Mouse (Mus musculus) midbrain, embryonic 15.5 days (tissue): ENCODE results near the gene Rcan2. TPM values are rescaled to one million over a fixed set of nuclear protein-coding genes. Genes with fewer than 3 reads are reported as not detected.

Source experiments
- ATAC-seq: fragments of 200-750 bp; cut with Nextera tagmentation; replicated peaks from 2 replicates; pipeline ENCODE4 v1.8.0; 2017; ENCODE audit warnings: moderate TSS enrichment
- H3K27ac ChIP-seq: fragments of 300-500 bp; sonication (generic); 2 replicates; pipeline ENCODE4 v1.5.1; 2015; ENCODE audit warnings: mild to moderate bottlenecking, inconsistent platforms
- H3K27me3 ChIP-seq: fragments of 300-500 bp; sonication (generic); replicated peaks from 2 replicates; pipeline ENCODE4 v1.6.1; 2015; ENCODE audit warnings: inconsistent platforms
- H3K36me3 ChIP-seq: fragments of 300-500 bp; sonication (generic); replicated peaks from 2 replicates; pipeline ENCODE4 v1.6.1; 2015; ENCODE audit warnings: inconsistent platforms
- H3K4me1 ChIP-seq: fragments of 300-500 bp; sonication (generic); 2 replicates; pipeline ENCODE4 v1.6.1; 2015; ENCODE audit warnings: inconsistent platforms
- H3K4me2 ChIP-seq: fragments of 300-500 bp; sonication (generic); 2 replicates; pipeline ENCODE4 v1.6.1; 2015; ENCODE audit warnings: inconsistent platforms, mild to moderate bottlenecking, moderate library complexity
- H3K4me3 ChIP-seq: fragments of 300-500 bp; sonication (generic); 2 replicates; pipeline ENCODE4 v1.5.1; 2015; ENCODE audit warnings: mild to moderate bottlenecking, inconsistent platforms
- H3K9ac ChIP-seq: fragments of 300-500 bp; sonication (generic); 2 replicates; pipeline ENCODE4 v1.6.1; 2015; ENCODE audit warnings: mild to moderate bottlenecking, inconsistent platforms
- H3K9me3 ChIP-seq: fragments of 300-500 bp; sonication (generic); 2 replicates; pipeline ENCODE4 v1.6.1; 2016; ENCODE audit warnings: inconsistent platforms
- WGBS: fragments of 180-500 bp; shearing (Covaris S2); methylation state at CpG from one replicate; pipeline ENCODE4 v1.1.7; 2015; ENCODE audit warnings: mixed read lengths; 5-methylcytosine and 5-hydroxymethylcytosine counted together
- polyA plus RNA-seq: library from polyadenylated mRNA; unstranded; fragments of >200 nt; fragmentation: Nextera tagmentation; extraction: Ambion mirVana; gene quantifications from 2 replicates; pipeline ENCODE4 v1.2.1, GENCODE M21; 2015

Gene Rcan2
- polyA plus RNA-seq, 1 experiment from 2014 or later = 128 TPM

DNA sequence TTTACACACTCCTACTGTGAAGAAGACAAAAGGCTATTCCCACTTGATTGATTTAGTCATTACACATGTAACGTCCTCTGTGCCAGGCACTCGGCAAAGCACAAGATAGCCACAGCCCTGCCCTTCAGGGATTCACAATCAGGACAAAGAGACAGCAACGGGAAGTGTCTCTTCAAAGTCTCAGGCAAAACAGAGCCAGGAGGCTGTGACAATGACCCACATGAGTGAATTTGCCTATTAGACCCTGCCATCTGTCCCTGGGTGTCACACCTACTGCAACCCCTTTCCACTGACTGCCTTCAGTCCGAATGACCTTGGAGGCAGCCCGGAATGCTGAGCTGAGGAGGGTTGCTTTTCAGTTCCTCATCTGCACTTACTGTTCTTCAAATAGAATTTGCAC, 151.1 kb downstream of the Rcan2 start:
- H3K36me3 ChIP-seq = no peaks in the 10 kb centered on the region
- H3K4me2 ChIP-seq = peak overlapping the region; percentile 66
- peak overlapping the region; percentile 43 for H3K4me3 ChIP-seq
- H3K27me3 ChIP-seq = no peaks in the 10 kb centered on the region
- WGBS = 6% methylated on average over 5 of the region's 5 CpGs
- no peaks in the 10 kb centered on the region for H3K9me3 ChIP-seq
- H3K27ac ChIP-seq = peak overlapping the region; percentile 85
- peak overlapping the region; percentile 28 for H3K9ac ChIP-seq
- ATAC-seq = peak; percentile 31
- H3K4me1 ChIP-seq = peaks cover 26% of the 10 kb centered on the region

DNA sequence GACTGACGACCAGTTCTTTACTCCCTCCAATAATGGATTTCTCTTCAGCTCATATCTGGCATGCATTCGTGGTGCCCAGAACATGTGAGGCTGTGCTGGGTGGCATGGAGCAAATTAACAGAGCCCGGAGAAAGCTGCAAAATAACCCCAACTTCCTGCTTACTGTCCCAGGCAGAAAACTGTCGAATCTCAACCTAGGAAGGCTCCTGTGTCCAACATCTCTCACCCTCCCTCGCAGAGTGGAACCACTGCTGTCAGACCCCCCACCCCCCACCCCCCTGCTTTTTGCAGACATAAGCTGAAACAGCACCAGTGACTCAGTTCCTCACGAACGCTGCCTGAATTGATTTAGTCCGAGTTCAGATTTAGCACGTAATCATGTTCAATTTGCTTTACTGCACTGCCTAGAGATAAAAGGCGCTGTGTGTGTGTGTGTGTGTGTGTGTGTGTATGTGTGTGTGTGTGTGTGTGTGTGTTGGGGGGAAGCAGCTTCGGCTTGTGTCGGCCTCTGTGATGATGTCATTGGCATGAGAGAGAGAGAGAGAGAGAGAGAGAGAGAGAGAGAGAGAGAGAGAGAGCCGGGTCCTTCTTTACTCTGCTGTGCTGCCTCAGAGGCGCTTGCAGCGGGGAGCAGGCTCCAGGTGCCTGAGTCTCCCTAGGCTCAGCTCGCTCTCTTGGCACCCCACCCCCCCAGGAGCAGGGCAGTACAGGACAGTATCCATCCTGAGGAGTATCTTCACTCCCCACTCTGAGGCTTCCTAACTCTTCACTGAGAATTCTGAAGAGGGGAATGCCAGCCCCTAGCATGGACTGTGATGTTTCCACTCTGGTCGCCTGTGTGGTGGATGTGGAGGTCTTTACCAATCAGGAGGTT, 151.7 kb downstream of the Rcan2 start:
- Histone ChIP-seq H3K4me1 (peaks cover 26% of the 10 kb centered on the region), H3K36me3 (no peaks in the 10 kb centered on the region), H3K27ac (peak overlapping the region; percentile 85), H3K9me3 (no peaks in the 10 kb centered on the region), H3K4me2 (peak overlapping the region; percentile 66), H3K4me3 (peak overlapping the region; percentile 43), H3K27me3 (no peaks in the 10 kb centered on the region), H3K9ac (peak overlapping the region; percentile 48)
- 11% methylated on average over 15 of the region's 17 CpGs for WGBS
- peak; percentile 89 for ATAC-seq

DNA sequence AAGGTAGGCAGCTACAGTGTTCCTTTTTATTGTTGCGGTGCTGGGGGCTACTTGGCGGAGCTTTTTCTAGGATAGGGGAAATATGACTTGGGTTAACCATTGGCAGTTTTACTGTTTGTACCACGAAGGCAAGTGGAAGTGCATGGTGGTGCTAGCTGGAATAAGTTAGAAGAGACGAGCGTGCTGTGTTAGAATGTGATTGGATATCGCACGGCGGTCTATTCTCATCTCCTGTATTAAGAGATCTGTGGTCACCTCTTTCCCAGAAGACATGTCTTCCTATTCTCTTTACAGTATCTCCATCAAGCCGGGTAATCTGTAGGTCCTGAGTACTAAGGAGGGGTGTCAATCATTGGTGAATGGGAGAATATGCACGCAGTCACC, 152.4 kb downstream of the Rcan2 start:
- peaks cover 26% of the 10 kb centered on the region for H3K4me1 ChIP-seq
- H3K4me2 ChIP-seq = peak overlapping the region; percentile 66
- peak overlapping the region; percentile 43 for H3K4me3 ChIP-seq
- WGBS = 39% methylated on average over 10 of the region's 10 CpGs
- peak overlapping the region; percentile 48 for H3K9ac ChIP-seq
- peak overlapping the region; percentile 85 for H3K27ac ChIP-seq
- no peaks in the 10 kb centered on the region for H3K36me3 ChIP-seq
- peak; percentile 59 for ATAC-seq
- H3K9me3 ChIP-seq = no peaks in the 10 kb centered on the region
- no peaks in the 10 kb centered on the region for H3K27me3 ChIP-seq

- H3K4me3 ChIP-seq = no peak overlapping the region
- H3K36me3 ChIP-seq = no peaks in the 10 kb centered on the region
- H3K27me3 ChIP-seq = no peaks in the 10 kb centered on the region
- ATAC-seq = no peak
- no peak overlapping the region for H3K4me2 ChIP-seq
- WGBS = 81% methylated on average over 3 of the region's 3 CpGs
- no peak overlapping the region for H3K9ac ChIP-seq
- H3K27ac ChIP-seq = no peak overlapping the region
- H3K9me3 ChIP-seq = no peaks in the 10 kb centered on the region
- 0 out of 2 replicates have a peak, but pooled peaks cover 1% of the 10 kb centered on the region for H3K4me1 ChIP-seq
These were observed 158.6 kb downstream of the Rcan2 start for GRCm38 (mm10) chr17:43959797-43960196.

- ATAC-seq = no peak
- no peak overlapping the region for H3K4me3 ChIP-seq
- no peaks in the 10 kb centered on the region for H3K36me3 ChIP-seq
- no peaks in the 10 kb centered on the region for H3K9me3 ChIP-seq
- WGBS = 90% methylated on average over 10 of the region's 10 CpGs
- no peak overlapping the region for H3K4me2 ChIP-seq
- H3K9ac ChIP-seq = no peak overlapping the region
- no peaks in the 10 kb centered on the region for H3K27me3 ChIP-seq
- no peak overlapping the region for H3K27ac ChIP-seq
- H3K4me1 ChIP-seq = no peaks in the 10 kb centered on the region
These were observed 168.8 kb downstream of the Rcan2 start for GRCm38 (mm10) chr17:43969943-43970342.

DNA sequence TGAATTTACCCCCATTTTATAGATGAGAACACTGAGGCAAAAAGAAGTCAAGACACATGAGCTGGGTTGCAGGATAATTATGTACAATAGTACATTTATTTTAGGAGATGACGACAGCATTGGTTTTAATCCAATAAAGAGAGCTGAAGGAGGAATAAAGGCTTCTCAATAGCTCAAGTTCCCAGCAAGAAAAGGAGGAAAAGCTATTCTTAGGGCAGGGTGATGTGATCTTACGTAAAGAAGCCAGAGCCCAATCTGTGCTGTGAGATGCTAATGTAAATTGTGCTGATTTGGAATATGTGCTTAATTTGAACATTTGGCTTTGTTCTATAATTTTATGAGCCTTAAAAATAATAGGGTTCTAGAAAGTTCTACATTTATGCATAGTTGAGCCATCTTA, 176.4 kb downstream of the Rcan2 start:
- no peak overlapping the region for H3K9ac ChIP-seq
- no peaks in the 10 kb centered on the region for H3K36me3 ChIP-seq
- H3K4me1 ChIP-seq = no peaks in the 10 kb centered on the region
- H3K4me2 ChIP-seq = no peak overlapping the region
- H3K4me3 ChIP-seq = no peak overlapping the region
- ATAC-seq = no peak
- no peak overlapping the region for H3K27ac ChIP-seq
- 81% methylated on average over 2 of the region's 2 CpGs for WGBS
- no peaks in the 10 kb centered on the region for H3K9me3 ChIP-seq
- H3K27me3 ChIP-seq = no peaks in the 10 kb centered on the region

- Histone ChIP-seq H3K27ac (no peak overlapping the region), H3K9ac (no peak overlapping the region), H3K9me3 (no peaks in the 10 kb centered on the region), H3K4me2 (no peak overlapping the region), H3K4me1 (no peaks in the 10 kb centered on the region), H3K27me3 (no peaks in the 10 kb centered on the region), H3K4me3 (no peak overlapping the region), H3K36me3 (no peaks in the 10 kb centered on the region)
- WGBS = 76% methylated on average over 3 of the region's 3 CpGs
- ATAC-seq = no peak
These were observed 178.8 kb downstream of the Rcan2 start for GRCm38 (mm10) chr17:43979925-43980324.

- no peaks in the 10 kb centered on the region for H3K9me3 ChIP-seq
- H3K36me3 ChIP-seq = no peaks in the 10 kb centered on the region
- ATAC-seq = no peak
- no peaks in the 10 kb centered on the region for H3K4me1 ChIP-seq
- 91% methylated on average over 1 of the region's 1 CpGs for WGBS
- H3K4me3 ChIP-seq = no peak overlapping the region
- H3K4me2 ChIP-seq = no peak overlapping the region
- no peak overlapping the region for H3K27ac ChIP-seq
- no peak overlapping the region for H3K9ac ChIP-seq
- no peaks in the 10 kb centered on the region for H3K27me3 ChIP-seq
These were observed 181.4 kb downstream of the Rcan2 start for GRCm38 (mm10) chr17:43982505-43982904.

DNA sequence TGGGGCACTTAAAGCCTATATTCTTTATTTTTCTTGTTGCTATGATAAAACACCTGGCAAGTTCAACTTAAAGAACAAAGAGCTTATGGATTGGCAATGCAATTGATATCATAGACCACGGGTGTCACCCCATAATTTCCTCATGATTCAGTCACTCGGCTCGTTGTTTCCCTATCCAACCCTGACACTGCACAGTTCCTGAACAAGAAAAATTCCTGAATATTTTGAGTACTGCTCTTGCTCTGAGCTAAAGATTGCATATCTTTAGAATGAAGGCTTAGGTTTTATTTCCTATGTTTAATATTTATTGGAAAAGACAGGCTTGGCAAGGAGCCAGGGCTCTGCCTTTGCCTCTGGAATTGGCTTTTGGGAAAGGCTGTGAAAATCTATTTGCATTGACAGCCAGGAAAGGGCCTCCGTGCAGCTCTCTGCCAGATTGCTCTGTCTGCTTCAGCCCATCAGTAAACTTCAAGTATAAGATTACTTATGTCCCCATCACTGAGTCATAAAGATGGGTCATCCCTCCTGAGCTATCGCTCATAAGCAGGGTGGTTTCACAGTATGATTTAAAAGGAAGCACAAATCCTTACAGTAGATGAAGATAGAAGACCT, 188.3 kb downstream of the Rcan2 start:
- Histone ChIP-seq H3K4me2 (no peak overlapping the region), H3K36me3 (no peaks in the 10 kb centered on the region), H3K4me1 (peaks cover 22% of the 10 kb centered on the region), H3K27ac (peak overlapping the region; percentile 56), H3K27me3 (no peaks in the 10 kb centered on the region), H3K9ac (no peak overlapping the region), H3K9me3 (no peaks in the 10 kb centered on the region), H3K4me3 (no peak overlapping the region)
- ATAC-seq = peak; percentile 67
- WGBS = 42% methylated on average over 5 of the region's 5 CpGs

DNA sequence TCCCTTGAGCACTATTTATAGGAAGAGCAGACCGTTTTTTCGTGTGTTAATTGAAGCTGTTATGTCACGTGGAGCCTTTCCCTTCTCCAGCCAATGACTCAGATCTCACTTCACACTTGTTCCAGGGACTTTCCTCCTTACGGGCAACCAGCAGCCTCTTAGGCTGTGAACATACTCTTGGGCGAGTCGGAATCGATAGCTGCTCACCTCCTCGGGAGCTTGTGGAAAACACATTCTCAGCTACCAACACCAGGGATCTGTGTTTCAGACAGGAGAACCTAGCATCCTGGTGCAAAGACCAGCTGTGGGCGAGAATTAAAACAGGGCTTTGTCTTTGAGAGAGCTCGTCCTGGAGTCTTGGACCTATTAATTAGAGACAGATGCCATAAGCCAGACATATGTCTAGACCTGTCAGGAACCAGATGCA, 189.8 kb downstream of the Rcan2 start:
- no peak for ATAC-seq
- Histone ChIP-seq H3K4me1 (peaks cover 22% of the 10 kb centered on the region), H3K27ac (no peak overlapping the region), H3K4me3 (no peak overlapping the region), H3K9ac (no peak overlapping the region), H3K36me3 (no peaks in the 10 kb centered on the region), H3K27me3 (no peaks in the 10 kb centered on the region), H3K4me2 (no peak overlapping the region), H3K9me3 (no peaks in the 10 kb centered on the region)
- 65% methylated on average over 10 of the region's 10 CpGs for WGBS

GRCm38 (mm10) chr17:43994080-43994479, 192.9 kb downstream of the Rcan2 start:
- Histone ChIP-seq H3K4me1 (peaks cover 22% of the 10 kb centered on the region), H3K4me2 (no peak overlapping the region), H3K9me3 (no peaks in the 10 kb centered on the region), H3K9ac (no peak overlapping the region), H3K27ac (no peak overlapping the region), H3K4me3 (no peak overlapping the region), H3K36me3 (no peaks in the 10 kb centered on the region), H3K27me3 (no peaks in the 10 kb centered on the region)
- peak; percentile 45; the same call in 1 of the 2 replicates for ATAC-seq
- WGBS = 13% methylated on average over 4 of the region's 4 CpGs

DNA sequence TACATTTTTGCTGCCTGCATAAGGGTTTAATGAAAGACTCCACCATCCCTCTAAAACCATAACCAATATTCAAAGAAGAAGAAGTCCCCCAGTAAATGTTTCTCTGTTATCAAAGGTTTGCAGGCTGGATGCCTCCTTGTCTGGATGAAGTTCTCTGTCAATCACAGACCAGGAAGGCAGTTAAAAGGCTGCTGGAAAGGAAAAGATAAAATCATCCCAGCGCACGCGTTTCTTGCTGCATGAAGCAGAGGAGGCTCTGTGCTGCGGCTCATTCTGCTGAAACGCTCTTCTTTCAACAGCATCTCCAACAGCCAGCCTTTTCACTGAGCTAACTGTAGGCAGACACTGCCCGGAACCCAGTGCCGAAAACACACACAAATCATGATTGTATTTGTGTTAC, 196.4 kb downstream of the Rcan2 start:
- Histone ChIP-seq H3K4me3 (no peak overlapping the region), H3K4me2 (no peak overlapping the region), H3K9me3 (no peaks in the 10 kb centered on the region), H3K36me3 (no peaks in the 10 kb centered on the region), H3K27ac (peak overlapping the region; percentile 64), H3K4me1 (0 out of 2 replicates have a peak, but pooled peaks cover 7% of the 10 kb centered on the region), H3K9ac (no peak overlapping the region), H3K27me3 (no peaks in the 10 kb centered on the region)
- peak; percentile 59; the same call in 1 of the 2 replicates for ATAC-seq
- 72% methylated on average over 7 of the region's 7 CpGs for WGBS
